Mouse (Mus musculus) limb, embryonic 13.5 days (tissue): ENCODE results near the gene Sgcg. TPM values are rescaled to one million over a fixed set of nuclear protein-coding genes. Genes with fewer than 3 reads are reported as not detected.

Experiments
- ATAC-seq: fragments of 200-750 bp; cut with Nextera tagmentation; 2 replicates; pipeline ENCODE4 v1.8.0; 2017; ENCODE audit warnings: low read depth, moderate number of reproducible peaks, moderate TSS enrichment; ENCODE audit not compliant: low FRiP score
- H3K27ac ChIP-seq: fragments of 300-500 bp; sonication (generic); 2 replicates; pipeline ENCODE4 v1.5.1; 2015; ENCODE audit warnings: inconsistent platforms, mild to moderate bottlenecking, moderate library complexity
- H3K27me3 ChIP-seq: fragments of 300-500 bp; sonication (generic); 2 replicates; pipeline ENCODE4 v1.6.1; 2015; ENCODE audit warnings: mild to moderate bottlenecking, inconsistent platforms
- H3K36me3 ChIP-seq: fragments of 300-500 bp; sonication (generic); 2 replicates; pipeline ENCODE4 v1.6.1; 2015; ENCODE audit warnings: inconsistent platforms, mild to moderate bottlenecking, moderate library complexity
- H3K4me1 ChIP-seq: fragments of 300-500 bp; sonication (generic); 2 replicates; pipeline ENCODE4 v1.6.1; 2015; ENCODE audit warnings: inconsistent platforms
- H3K4me2 ChIP-seq: fragments of 300-500 bp; sonication (generic); replicated peaks from 2 replicates; pipeline ENCODE4 v1.6.1; 2015; ENCODE audit warnings: inconsistent platforms, mild to moderate bottlenecking, moderate library complexity
- H3K4me3 ChIP-seq: fragments of 300-500 bp; sonication (generic); 2 replicates; pipeline ENCODE4 v1.5.1; 2015; ENCODE audit warnings: moderate library complexity, mild to moderate bottlenecking, inconsistent platforms
- H3K9ac ChIP-seq: fragments of 300-500 bp; sonication (generic); 2 replicates; pipeline ENCODE4 v1.6.1; 2015; ENCODE audit warnings: mild to moderate bottlenecking, inconsistent platforms
- H3K9me3 ChIP-seq: fragments of 300-500 bp; sonication (generic); 2 replicates; pipeline ENCODE4 v1.6.1; 2016; ENCODE audit warnings: inconsistent platforms
- WGBS: fragments of 180-500 bp; shearing (Covaris S2); methylation state at CpG from one replicate; pipeline ENCODE4 v1.1.7; 2015; 5-methylcytosine and 5-hydroxymethylcytosine counted together
- polyA plus RNA-seq: library from polyadenylated mRNA; unstranded; fragments of >200 nt; fragmentation: Nextera tagmentation; extraction: Ambion mirVana; gene quantifications from 2 replicates; pipeline ENCODE4 v1.2.1, GENCODE M21; 2015

The Sgcg gene
- polyA plus RNA-seq, 1 experiment from 2014 or later, result 9.8 TPM

DNA sequence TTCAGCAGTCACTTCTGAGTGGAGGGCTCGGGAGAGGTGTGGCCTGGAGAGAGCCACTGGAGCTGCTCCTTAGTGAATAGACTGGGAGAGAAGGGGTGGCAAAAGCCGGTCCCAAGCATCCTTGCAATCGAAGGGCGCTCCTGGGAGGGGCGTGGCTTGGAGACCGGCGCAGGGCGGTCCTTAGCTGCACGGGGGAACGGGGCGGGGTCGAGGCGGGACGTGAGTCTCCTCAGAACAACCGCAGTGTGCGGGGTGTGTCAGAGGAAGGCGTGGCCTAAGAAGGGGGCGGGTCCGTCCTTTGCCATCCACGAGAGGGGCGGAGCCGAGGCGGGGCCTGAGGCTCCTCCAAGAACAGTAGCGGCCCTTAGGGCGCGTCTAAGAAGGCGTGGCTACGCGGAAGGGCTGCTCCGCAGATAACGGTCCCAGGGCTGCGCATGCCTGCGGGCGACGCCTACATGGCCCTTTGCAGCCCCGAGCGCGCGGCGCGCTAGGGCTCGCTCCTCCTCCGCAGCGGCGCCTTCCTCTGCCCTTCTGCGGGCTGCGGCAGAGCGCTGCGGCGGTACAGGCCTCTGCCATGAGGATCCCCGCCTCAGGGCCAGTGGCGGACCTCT is 85.6 kb downstream of the Sgcg start:
- Histone ChIP-seq H3K9me3 (no peaks in the 10 kb centered on the region), H3K4me2 (peak overlapping the region; percentile 83), H3K4me3 (peak overlapping the region; percentile 83), H3K36me3 (no peaks in the 10 kb centered on the region; the same call in 1 of the 2 replicates), H3K9ac (peak overlapping the region; percentile 82), H3K27ac (peak overlapping the region; percentile 81), H3K27me3 (peaks cover 9% of the 10 kb centered on the region; the same call in 1 of the 2 replicates), H3K4me1 (peaks cover 10% of the 10 kb centered on the region)
- WGBS, result under 1% methylated on average over 51 of the region's 52 CpGs
- peak; percentile 98 for ATAC-seq

DNA sequence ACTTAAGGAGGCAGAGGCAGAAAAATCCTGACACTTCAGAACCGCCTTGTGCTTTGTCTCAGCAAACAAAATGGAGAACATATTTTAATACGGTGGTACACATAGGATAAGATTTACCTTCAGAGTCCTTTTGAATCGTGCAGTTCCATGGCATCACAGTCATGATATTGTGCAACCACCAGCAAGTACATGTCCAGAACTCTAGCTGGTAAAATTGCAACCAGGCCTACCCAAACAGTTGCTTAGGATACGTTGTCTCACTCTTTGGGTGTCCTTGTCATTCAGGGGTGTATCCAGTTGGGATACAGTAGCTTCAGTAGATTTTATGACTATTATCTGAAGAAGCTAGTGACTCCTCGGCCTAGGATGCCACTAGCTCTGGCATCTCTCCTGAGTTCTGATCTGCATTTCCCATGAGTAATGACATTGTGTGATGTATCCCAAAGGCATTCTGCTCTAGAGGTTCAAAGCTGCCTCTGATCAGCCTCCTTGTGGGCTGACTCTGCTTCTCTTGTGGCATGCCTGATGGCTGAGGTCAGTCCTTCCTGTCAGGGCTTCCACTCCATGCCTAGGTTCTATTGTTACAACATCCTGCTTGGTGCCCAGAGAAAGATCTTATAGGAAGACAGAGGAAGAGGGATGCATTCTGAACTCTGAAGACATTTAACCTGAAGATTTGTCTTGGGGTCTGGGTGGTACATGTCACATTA is 86.9 kb downstream of the Sgcg start:
- WGBS, result 91% methylated on average over 5 of the region's 5 CpGs

More for the DNA sequence above, 86.9 kb downstream of the Sgcg start:
- H3K9me3 ChIP-seq, result no peaks in the 10 kb centered on the region
- no peak overlapping the region for H3K4me3 ChIP-seq
- H3K9ac ChIP-seq, result no peak overlapping the region
- no peaks in the 10 kb centered on the region for H3K36me3 ChIP-seq
- no peak overlapping the region for H3K4me2 ChIP-seq
- H3K27me3 ChIP-seq, result peaks cover 9% of the 10 kb centered on the region; the same call in 1 of the 2 replicates
- no peak overlapping the region for H3K27ac ChIP-seq
- ATAC-seq, result no peak
- H3K4me1 ChIP-seq, result peaks cover 10% of the 10 kb centered on the region

Other genes starting within 250 kb of the Sgcg start
- 42.5 and 51.1 TPM in 2 replicates for gene Tnfrsf19, start 212.0 kb downstream of the Sgcg start, polyA plus RNA-seq
- 3.0 and 3.3 TPM in 2 replicates for gene Sacs, start 120.0 kb downstream of the Sgcg start, polyA plus RNA-seq
- 0.45 and 0.93 TPM in 2 replicates for gene Arl11, start 51.3 kb upstream of the Sgcg start, polyA plus RNA-seq
- 13.0 and 14.7 TPM in 2 replicates for gene Ebpl, start 101.9 kb upstream of the Sgcg start, polyA plus RNA-seq
- 52.2 and 57.5 TPM in 2 replicates for gene Kpna3, start 181.4 kb upstream of the Sgcg start, polyA plus RNA-seq